ENCODE assay signal across 10 mouse cellular contexts in genomic region chr4:59709321-59709720, GRCm38 (mm10).
DNase-seq lines count a peak whose midpoint lies in the region; ATAC-seq lines count a peak whose summit lies in the region.
"Had no signal": no experiment of that assay in that cellular context is flagged by ENCODE, and none has a peak within 500 bp of the region (broad histone marks: within the 10 kb centered on the region; RNA-seq: fewer than 3 reads in every experiment).

No protein-coding gene starts in this region.

- no peak overlapping the region for H3K4me3 ChIP-seq in midbrain, embryonic 11.5 days (ENCODE audit: low read depth, low read length)
- H3K4me3 ChIP-seq: stomach, embryonic 15.5 days had no signal

- no peaks in the 10 kb centered on the region for H3K9me3 ChIP-seq in midbrain, embryonic 11.5 days (ENCODE audit: control insufficient read depth, low read length)
- H3K9me3 ChIP-seq: stomach, embryonic 15.5 days had no signal

- 96% methylated on average over 5 of the region's 5 CpGs for WGBS in midbrain, embryonic 11.5 days

- peak; percentile 79 for DNase-seq in heart, adult 11 months
- DNase-seq in heart, postnatal 25 days (ENCODE audit: low spot score) = no peak
- DNase-seq in 3134 (ENCODE audit: extremely low read depth, insufficient read length, low spot score) = peak; percentile 69
- peak; percentile 73 for DNase-seq in adrenal gland, adult 8-10 months
- DNase-seq in cerebellum, postnatal 25 days = peak; percentile 33 to 56
- no peak for DNase-seq in frontal cortex, postnatal 25 days (ENCODE audit: low spot score in 2 of 2)
- no peak for DNase-seq in spleen, adult 12 weeks (ENCODE audit: low spot score)
- DNase-seq in midbrain, embryonic 11.5 days (ENCODE audit: low spot score, missing footprints) = no peak
- DNase-seq: lung, postnatal 4 days had no signal

- H3K36me3 ChIP-seq in midbrain, embryonic 11.5 days (ENCODE audit: control insufficient read depth, insufficient read depth, low read length) = no peaks in the 10 kb centered on the region
- H3K36me3 ChIP-seq: stomach, embryonic 15.5 days had no signal

- no peak overlapping the region for H3K4me2 ChIP-seq in midbrain, embryonic 11.5 days
- H3K4me2 ChIP-seq: stomach, embryonic 15.5 days had no signal

- intact Hi-C loops in heart, postnatal 25 days (cut with DNase I) = no loop called here

- ATAC-seq in midbrain, embryonic 11.5 days (ENCODE audit: low FRiP score) = no peak

- no peaks in the 10 kb centered on the region for H3K27me3 ChIP-seq in midbrain, embryonic 11.5 days (ENCODE audit: control insufficient read depth, insufficient read depth, low read length)
- H3K27me3 ChIP-seq: stomach, embryonic 15.5 days had no signal

- H3K4me1 ChIP-seq in midbrain, embryonic 11.5 days (ENCODE audit: control insufficient read depth, insufficient read depth, low read length) = no peaks in the 10 kb centered on the region; the same call in 1 of the 2 replicates

- no peak overlapping the region for H3K27ac ChIP-seq in midbrain, embryonic 11.5 days (ENCODE audit: low read depth, low read length)
- H3K27ac ChIP-seq: stomach, embryonic 15.5 days had no signal

- no peak overlapping the region for H3K9ac ChIP-seq in midbrain, embryonic 11.5 days (ENCODE audit: low read length)
- H3K9ac ChIP-seq: stomach, embryonic 15.5 days had no signal

Comparison
In these comparisons a context has a peak if more than half of its experiments do, and no peak if none do; other contexts are left out.
1. DNase-seq: peak in heart, adult 11 months (single experiment), 3134 (single experiment), adrenal gland, adult 8-10 months (single experiment) and cerebellum, postnatal 25 days (2 of 2); none in heart, postnatal 25 days (single experiment), frontal cortex, postnatal 25 days (0 of 2), spleen, adult 12 weeks (single experiment) and midbrain, embryonic 11.5 days (single experiment).